Mouse (Mus musculus): ENCODE data around the gene Itprip.
"Not testable (repeated sequence)": the region's sequence is repeated elsewhere in the genome, so short reads cannot be mapped to it uniquely, and the experiment has no call there.

The Itprip gene

DNA sequence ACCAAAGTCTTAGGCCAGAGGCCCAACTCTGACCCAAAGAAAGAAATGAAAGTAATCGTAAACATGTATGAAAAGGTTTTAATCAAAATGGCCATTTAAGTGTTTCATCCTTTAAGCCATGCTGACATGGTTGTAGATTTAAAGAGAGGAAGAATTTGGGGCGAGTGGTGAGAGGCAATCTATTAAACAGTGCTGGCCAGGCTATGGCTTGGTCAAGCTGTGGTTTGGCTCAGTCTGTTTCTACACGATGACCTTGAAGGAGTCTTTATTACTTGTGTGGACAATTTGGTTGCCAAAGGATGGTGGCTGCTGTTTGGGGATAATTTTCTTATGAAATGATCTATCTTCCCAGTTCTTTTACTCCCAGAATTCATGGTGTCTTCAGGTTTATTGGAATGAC, 66.0 kb downstream of the Itprip start:
- DNase-seq (ENCODE audit: low spot score) = no peak

DNA sequence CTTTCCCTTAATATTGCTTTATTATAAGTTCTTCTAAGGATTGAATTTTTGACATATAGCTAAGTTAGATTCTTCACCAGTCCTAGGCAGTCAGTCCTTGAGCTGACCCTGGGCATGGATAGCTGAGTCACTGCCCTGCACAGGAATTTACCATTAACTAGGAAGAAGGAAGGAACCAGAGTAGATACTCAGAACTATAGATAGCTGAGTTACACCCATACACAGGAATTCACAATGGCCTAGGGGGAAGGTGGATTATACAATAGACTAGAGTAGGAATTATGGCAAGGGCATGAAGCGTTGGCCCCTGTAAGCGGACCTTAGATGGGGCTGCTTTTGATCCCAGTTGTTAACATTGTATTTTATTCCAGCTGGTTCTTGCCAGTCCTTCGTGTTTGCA, 67.0 kb downstream of the Itprip start:
- DNase-seq (ENCODE audit: low spot score) = not testable (repeated sequence)

DNA sequence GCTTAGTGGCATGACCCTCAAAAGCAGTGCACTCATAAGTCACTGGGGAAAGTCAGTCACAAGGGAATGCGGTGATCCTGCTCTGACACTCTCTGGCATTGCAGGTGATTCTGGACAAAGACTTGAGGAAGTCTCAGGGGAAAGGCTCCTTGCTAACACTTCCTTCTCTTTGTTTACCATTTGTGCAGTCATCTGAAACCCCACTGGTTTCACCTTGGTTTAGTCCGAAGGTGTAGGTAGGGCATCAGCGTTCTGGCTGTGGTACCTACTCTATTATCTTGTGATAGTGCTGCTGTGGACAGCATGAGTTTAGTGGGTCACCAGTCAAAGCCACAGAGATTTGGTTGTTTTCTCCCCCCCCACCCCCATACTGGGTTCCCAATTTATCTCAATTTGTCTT, 69.4 kb downstream of the Itprip start:
- no peak for DNase-seq (ENCODE audit: low spot score)

Data from layer of hippocampus, adult 11-12 months (tissue).